Mouse (Mus musculus) telencephalon, adult 2 months (tissue): ENCODE measurements around the gene Akap2.

Experiments
- DNase-seq: peaks from one replicate; pipeline ENCODE4 v3.0.0-alpha.2; 2011; ENCODE audit warnings: low read depth, low spot score

Gene Akap2

GRCm38 (mm10) chr4:57717354-57717753 is at the start of gene Akap2:
Gene Akap2, plus strand, starts transcription at chr4:57717657.
- no peak for DNase-seq

GRCm38 (mm10) chr4:57670813-57671469 is 46.5 kb upstream of the Akap2 start:
- no peak for DNase-seq

- no peak for DNase-seq
Observed at GRCm38 (mm10) chr4:57672541-57672940, 44.9 kb upstream of the Akap2 start.

GRCm38 (mm10) chr4:57672996-57673906 is 44.2 kb upstream of the Akap2 start:
- DNase-seq = no peak

GRCm38 (mm10) chr4:57674351-57674750 is 43.1 kb upstream of the Akap2 start:
- DNase-seq = no peak

- no peak for DNase-seq
Observed at GRCm38 (mm10) chr4:57675387-57675786, 42.1 kb upstream of the Akap2 start.

- DNase-seq = no peak
Observed at GRCm38 (mm10) chr4:57677916-57678315, 39.5 kb upstream of the Akap2 start.

GRCm38 (mm10) chr4:57678991-57679457 is 38.4 kb upstream of the Akap2 start:
- DNase-seq = no peak

GRCm38 (mm10) chr4:57680186-57680585 is 37.3 kb upstream of the Akap2 start:
- no peak for DNase-seq

- DNase-seq = no peak
Observed at GRCm38 (mm10) chr4:57681511-57681910, 35.9 kb upstream of the Akap2 start.

GRCm38 (mm10) chr4:57682341-57682740 is 35.1 kb upstream of the Akap2 start:
- DNase-seq = no peak

- DNase-seq = no peak
Observed at GRCm38 (mm10) chr4:57682944-57683343, 34.5 kb upstream of the Akap2 start.

- DNase-seq = no peak
Observed at GRCm38 (mm10) chr4:57684676-57685215, 32.7 kb upstream of the Akap2 start.

GRCm38 (mm10) chr4:57686736-57687135 is 30.7 kb upstream of the Akap2 start:
- no peak for DNase-seq

GRCm38 (mm10) chr4:57687583-57687982 is 29.9 kb upstream of the Akap2 start:
- DNase-seq = peak; percentile 71

GRCm38 (mm10) chr4:57688131-57688530 is 29.3 kb upstream of the Akap2 start:
- DNase-seq = no peak

- DNase-seq = no peak
Observed at GRCm38 (mm10) chr4:57690001-57690400, 27.5 kb upstream of the Akap2 start.

GRCm38 (mm10) chr4:57690805-57691204 is 26.7 kb upstream of the Akap2 start:
- DNase-seq = no peak

- DNase-seq = no peak
Observed at GRCm38 (mm10) chr4:57694356-57695136, 22.9 kb upstream of the Akap2 start.

- DNase-seq = no peak
Observed at GRCm38 (mm10) chr4:57696955-57697354, 20.5 kb upstream of the Akap2 start.

GRCm38 (mm10) chr4:57697918-57698611 is 19.4 kb upstream of the Akap2 start:
- no peak for DNase-seq
